Mouse (Mus musculus) megakaryocyte, adult 5-6 weeks (primary cell): Measurements from ENCODE around the gene Adamts14. TPM values are rescaled to one million over a fixed set of nuclear protein-coding genes. Genes with fewer than 3 reads are reported as not detected.

Experiments used
- ATAC-seq: 2 replicates; pipeline ENCODE4 v1.8.0; 2016; ENCODE audit warnings: mild to moderate bottlenecking, inconsistent platforms; ENCODE audit not compliant: poor library complexity, severe bottlenecking
- total RNA-seq, 2 experiments: library from RNA; stranded (forward) in 1 of 2; stranded (reverse) in 1 of 2; fragments of 153-499, 151-499 nt in 1 of 2; fragments of 221-1000, 200-1000 nt in 1 of 2; gene quantifications; 2 replicates each; pipeline versions ENCODE4 v1.2.3 to v1.2.4; 2015 to 2017

Gene Adamts14
- total RNA-seq, 2 experiments from 2014 or later: 0.33 to 0.58 TPM

GRCm38 (mm10) chr10:61277051-61277450, 3.8 kb upstream of the Adamts14 start:
- ATAC-seq: no peak

- ATAC-seq: peak; percentile 78
These were observed 2.5 kb upstream of the Adamts14 start for GRCm38 (mm10) chr10:61275669-61276110.

- no peak for ATAC-seq
These were observed 1.3 kb upstream of the Adamts14 start for GRCm38 (mm10) chr10:61274532-61274931.

- no peak for ATAC-seq
These were observed 592 bp upstream of the Adamts14 start for GRCm38 (mm10) chr10:61273844-61274215.

- no peak for ATAC-seq
These were observed 607 bp downstream of the Adamts14 start for GRCm38 (mm10) chr10:61272631-61273030.

GRCm38 (mm10) chr10:61272089-61272626, 1.1 kb downstream of the Adamts14 start:
- no peak for ATAC-seq

GRCm38 (mm10) chr10:61267378-61267777, 5.9 kb downstream of the Adamts14 start:
- ATAC-seq: peak; percentile 33; the same call in 1 of the 2 replicates

GRCm38 (mm10) chr10:61263606-61264005, 9.6 kb downstream of the Adamts14 start:
- no peak for ATAC-seq

- peak; percentile 78 for ATAC-seq
These were observed 11.7 kb downstream of the Adamts14 start for GRCm38 (mm10) chr10:61261229-61262156.

GRCm38 (mm10) chr10:61258131-61258530, 15.1 kb downstream of the Adamts14 start:
- no peak for ATAC-seq

- ATAC-seq: no peak
These were observed 16.6 kb downstream of the Adamts14 start for GRCm38 (mm10) chr10:61256665-61257064.

GRCm38 (mm10) chr10:61255190-61255589, 18.0 kb downstream of the Adamts14 start:
- ATAC-seq: no peak

GRCm38 (mm10) chr10:61254761-61255160, 18.5 kb downstream of the Adamts14 start:
- no peak for ATAC-seq

GRCm38 (mm10) chr10:61249951-61250350, 23.3 kb downstream of the Adamts14 start:
- no peak for ATAC-seq

GRCm38 (mm10) chr10:61248596-61249114, 24.6 kb downstream of the Adamts14 start:
- ATAC-seq: no peak

- no peak for ATAC-seq
These were observed 26.9 kb downstream of the Adamts14 start for GRCm38 (mm10) chr10:61246288-61246687.

- ATAC-seq: no peak
These were observed 31.2 kb downstream of the Adamts14 start for GRCm38 (mm10) chr10:61241961-61242421.

- no peak for ATAC-seq
These were observed 32.9 kb downstream of the Adamts14 start for GRCm38 (mm10) chr10:61240108-61240920.

- no peak for ATAC-seq
These were observed 35.9 kb downstream of the Adamts14 start for GRCm38 (mm10) chr10:61237391-61237785.

- no peak for ATAC-seq
These were observed 36.4 kb downstream of the Adamts14 start for GRCm38 (mm10) chr10:61236683-61237390.
